9 mouse cellular contexts compared by ENCODE assay signal in genomic region chrX:143666991-143667390, GRCm38 (mm10).
DNase-seq lines count a peak whose midpoint lies in the region; ATAC-seq lines count a peak whose summit lies in the region.
"Had no signal": no experiment of that assay in that cellular context is flagged by ENCODE, and none has a peak within 500 bp of the region (broad histone marks: within the 10 kb centered on the region; RNA-seq: fewer than 3 reads in every experiment).

No protein-coding gene starts in this region.

- H3K27me3 ChIP-seq in limb, embryonic 11.5 days (ENCODE audit: control insufficient read depth, insufficient read depth, low read length): 0 out of 2 replicates have a peak, but pooled peaks cover 6% of the 10 kb centered on the region
- H3K27me3 ChIP-seq in limb, embryonic 10.5 days (ENCODE audit: low read depth, poor library complexity, severe bottlenecking): peaks cover 87% of the 10 kb centered on the region
- H3K27me3 ChIP-seq in forebrain, embryonic 14.5 days (replicated peaks; ENCODE audit: control insufficient read depth, insufficient read depth, low read length): no peaks in the 10 kb centered on the region
- peaks cover 15% of the 10 kb centered on the region; the same call in 1 of the 2 replicates for H3K27me3 ChIP-seq in neural tube, embryonic 13.5 days

- WGBS in limb, embryonic 11.5 days: 23% methylated on average over 4 of the region's 4 CpGs
- 26% methylated on average over 4 of the region's 4 CpGs for WGBS in limb, embryonic 10.5 days
- WGBS in forebrain, embryonic 14.5 days: 33% methylated on average over 4 of the region's 4 CpGs
- WGBS in neural tube, embryonic 13.5 days: 44% methylated on average over 4 of the region's 4 CpGs

- H3K4me1 ChIP-seq in limb, embryonic 11.5 days (ENCODE audit: control insufficient read depth, insufficient read depth, low read length): no peaks in the 10 kb centered on the region
- H3K4me1 ChIP-seq in limb, embryonic 10.5 days: peaks cover 5% of the 10 kb centered on the region; the same call in 1 of the 2 replicates
- H3K4me1 ChIP-seq in forebrain, embryonic 14.5 days (ENCODE audit: control insufficient read depth, insufficient read depth, low read length): no peaks in the 10 kb centered on the region
- peaks cover 10% of the 10 kb centered on the region; the same call in 1 of the 2 replicates for H3K4me1 ChIP-seq in neural tube, embryonic 13.5 days (replicated peaks)

- H3K4me3 ChIP-seq in limb, embryonic 11.5 days (ENCODE audit: low read depth, low read length): no peak overlapping the region
- no peak overlapping the region for H3K4me3 ChIP-seq in limb, embryonic 10.5 days
- no peak overlapping the region for H3K4me3 ChIP-seq in forebrain, embryonic 14.5 days (ENCODE audit: low read depth, low read length)
- no peak overlapping the region for H3K4me3 ChIP-seq in neural tube, embryonic 13.5 days

- no peaks in the 10 kb centered on the region for H3K9me3 ChIP-seq in limb, embryonic 11.5 days (ENCODE audit: control insufficient read depth, low read length)
- no peaks in the 10 kb centered on the region for H3K9me3 ChIP-seq in limb, embryonic 10.5 days (replicated peaks)
- H3K9me3 ChIP-seq in forebrain, embryonic 14.5 days (replicated peaks; ENCODE audit: control insufficient read depth, low read length): no peaks in the 10 kb centered on the region
- no peaks in the 10 kb centered on the region for H3K9me3 ChIP-seq in neural tube, embryonic 13.5 days

- no peak overlapping the region for H3K27ac ChIP-seq in limb, embryonic 11.5 days (replicated peaks; ENCODE audit: low read depth, low read length)
- H3K27ac ChIP-seq in limb, embryonic 10.5 days: no peak overlapping the region
- H3K27ac ChIP-seq in forebrain, embryonic 14.5 days (ENCODE audit: low read depth, low read length): no peak overlapping the region
- no peak overlapping the region for H3K27ac ChIP-seq in neural tube, embryonic 13.5 days (replicated peaks)

- peak; percentile 11 for DNase-seq in adrenal gland, postnatal 10 days
- no peak for DNase-seq in adrenal gland, postnatal 36 days
- DNase-seq in limb, embryonic 11.5 days (ENCODE audit: low spot score): peak; percentile 21
- DNase-seq in limb, embryonic 10.5 days (ENCODE audit: low spot score): no peak
- DNase-seq in forebrain, embryonic 14.5 days (ENCODE audit: low spot score): peak; percentile 45
- no peak for DNase-seq in yolk sac, embryonic 10.5 days (ENCODE audit: low spot score)
- no peak for DNase-seq in spleen, postnatal 4 days (ENCODE audit: low spot score in 2 of 2)

- no peaks in the 10 kb centered on the region for H3K36me3 ChIP-seq in limb, embryonic 11.5 days (ENCODE audit: control insufficient read depth, insufficient read depth, low read length)
- H3K36me3 ChIP-seq in limb, embryonic 10.5 days: no peaks in the 10 kb centered on the region
- no peaks in the 10 kb centered on the region for H3K36me3 ChIP-seq in forebrain, embryonic 14.5 days (ENCODE audit: control insufficient read depth, insufficient read depth, low read length)
- H3K36me3 ChIP-seq in neural tube, embryonic 13.5 days: no peaks in the 10 kb centered on the region

- no peak overlapping the region for H3K4me2 ChIP-seq in limb, embryonic 11.5 days (ENCODE audit: low read depth, severe bottlenecking)
- peak overlapping the region; percentile 53 for H3K4me2 ChIP-seq in forebrain, embryonic 14.5 days (ENCODE audit: low read length)
- peak overlapping the region; percentile 59 for H3K4me2 ChIP-seq in neural tube, embryonic 13.5 days
- H3K4me2 ChIP-seq: heart, embryonic 11.5 days had no signal

- no peak overlapping the region for H3K9ac ChIP-seq in limb, embryonic 11.5 days (ENCODE audit: low read length)
- H3K9ac ChIP-seq in forebrain, embryonic 14.5 days (ENCODE audit: low read length): no peak overlapping the region
- no peak overlapping the region for H3K9ac ChIP-seq in neural tube, embryonic 13.5 days

- ATAC-seq in limb, embryonic 11.5 days (ENCODE audit: insufficient number of reproducible peaks, low FRiP score, low TSS enrichment, low read depth): no peak
- no peak for ATAC-seq in forebrain, embryonic 14.5 days
- ATAC-seq in neural tube, embryonic 13.5 days (ENCODE audit: low read depth): no peak

Comparison
In these comparisons a context has a peak if more than half of its experiments do, and no peak if none do; other contexts are left out.
1. DNase-seq: peak in adrenal gland, postnatal 10 days (single experiment), limb, embryonic 11.5 days (single experiment) and forebrain, embryonic 14.5 days (single experiment); none in adrenal gland, postnatal 36 days (0 of 2), limb, embryonic 10.5 days (single experiment), yolk sac, embryonic 10.5 days (single experiment) and spleen, postnatal 4 days (0 of 2).